Mouse (Mus musculus) cortical plate, adult 2 months (tissue): ENCODE measurements around the gene Glrx.

Experiments used
- CTCF ChIP-seq: fragments of 200-500 bp; IDR thresholded peaks from 2 replicates; pipeline ENCODE4 v1.5.1; 2011; ENCODE audit warnings: mild to moderate bottlenecking, control low read depth, low read length; ENCODE audit not compliant: insufficient read depth; ENCODE audit errors: extremely low read depth
- POLR2A ChIP-seq: fragments of 200-500 bp; IDR thresholded peaks from 2 replicates; pipeline ENCODE4 v1.6.1; 2011; ENCODE audit warnings: mild to moderate bottlenecking, low read length, control low read depth; ENCODE audit not compliant: insufficient read depth; ENCODE audit errors: extremely low read depth

DNA sequence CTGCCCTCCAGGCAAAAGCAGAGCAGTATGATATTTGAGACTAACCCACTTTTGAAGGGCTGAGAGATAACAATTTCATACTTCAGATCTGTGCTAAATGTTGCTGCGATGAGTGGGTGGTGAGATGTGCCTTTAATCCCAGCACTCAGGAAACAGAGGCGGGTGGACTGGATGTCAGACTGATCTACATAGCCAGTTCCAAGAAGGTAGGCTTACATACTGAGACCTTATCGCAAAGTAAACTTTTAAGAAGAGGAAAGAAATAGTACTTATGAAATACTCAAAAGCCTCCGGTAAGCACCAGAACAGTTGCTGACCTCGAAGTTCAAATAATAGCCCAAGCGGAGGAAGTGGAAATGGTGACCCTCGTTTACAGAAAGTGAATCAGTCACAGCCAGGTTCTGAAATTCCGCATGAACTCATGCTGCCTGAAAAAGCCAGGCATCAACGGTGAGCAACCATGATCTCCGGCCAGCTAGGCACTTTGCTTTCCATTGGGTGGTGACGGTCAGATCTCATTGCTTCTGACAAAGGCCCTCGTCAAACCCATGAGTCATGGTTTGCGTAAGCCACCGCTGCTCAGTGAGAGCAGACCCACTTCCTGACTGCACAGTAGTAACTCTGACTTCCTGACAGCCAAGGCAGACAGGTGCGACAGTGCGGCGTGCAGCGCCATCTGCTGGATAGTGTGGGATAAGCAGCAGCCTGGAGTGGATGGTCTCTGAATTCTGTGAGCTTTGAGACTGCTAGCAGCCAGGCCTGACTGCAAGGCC is 42.1 kb upstream of the Glrx start:
- TF ChIP-seq CTCF (peak; percentile 99), POLR2A (no peak)
